7 mouse cellular contexts compared by ENCODE assay signal in the genomic region with DNA sequence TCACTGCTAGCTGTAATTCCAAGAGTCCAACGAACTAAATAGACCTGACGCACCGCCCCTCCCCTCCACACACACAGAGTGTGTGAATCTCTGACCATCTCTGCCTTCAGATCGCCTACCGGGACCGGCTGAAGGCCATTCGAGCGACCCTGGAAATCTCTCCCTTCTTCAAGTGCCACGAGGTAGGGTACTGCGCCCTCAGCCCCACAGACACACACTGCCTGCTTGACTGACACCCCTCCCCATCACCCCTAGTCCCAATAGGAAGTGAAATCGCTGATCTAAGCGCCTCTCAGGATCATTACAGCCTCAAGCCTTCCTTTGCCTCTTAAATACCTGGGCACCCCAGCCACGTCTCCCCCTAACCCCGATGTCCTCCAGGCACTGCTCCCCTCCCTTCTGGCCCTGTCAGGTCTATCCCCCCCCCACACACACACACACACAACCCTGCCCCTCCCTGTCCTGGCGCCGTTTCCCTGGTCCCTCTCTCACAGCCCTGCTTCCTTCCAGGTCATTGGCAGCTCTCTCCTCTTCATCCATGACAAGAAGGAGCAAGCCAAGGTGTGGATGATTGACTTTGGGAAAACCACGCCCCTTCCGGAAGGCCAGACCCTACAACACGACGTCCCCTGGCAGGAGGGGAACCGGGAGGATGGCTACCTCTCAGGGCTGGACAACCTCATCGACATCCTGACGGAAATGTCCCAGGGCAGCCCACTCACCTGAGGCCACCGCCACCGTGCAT.
A peak's percentile ranks its signal among the peaks of the same experiment; 100 is the strongest.
DNase-seq lines count a peak whose midpoint lies in the region; ATAC-seq lines count a peak whose summit lies in the region.

No protein-coding gene starts in this region.

- 0 out of 2 replicates have a peak, but pooled peaks have one; percentile 6 for ATAC-seq in kidney, embryonic 15.5 days (replicated peaks; ENCODE audit: low FRiP score)
- peak; percentile 10 for ATAC-seq in forebrain, embryonic 16.5 days
- peak; percentile 41 for ATAC-seq in midbrain, embryonic 15.5 days (replicated peaks)

- whole genome bisulfite sequencing in kidney, embryonic 15.5 days, result 60% methylated on average over 25 of the region's 25 CpGs
- 55% methylated on average over 25 of the region's 25 CpGs for WGBS in forebrain, embryonic 16.5 days
- 49% methylated on average over 25 of the region's 25 CpGs for WGBS in midbrain, embryonic 15.5 days

- no peaks in the 10 kb centered on the region for H3K27me3 ChIP-seq in kidney, embryonic 15.5 days
- H3K27me3 ChIP-seq in forebrain, embryonic 16.5 days (replicated peaks; ENCODE audit: control insufficient read depth, insufficient read depth, low read length), result no peaks in the 10 kb centered on the region
- H3K27me3 ChIP-seq in midbrain, embryonic 15.5 days (replicated peaks), result no peaks in the 10 kb centered on the region

- no peak overlapping the region for H3K4me2 ChIP-seq in kidney, embryonic 15.5 days
- H3K4me2 ChIP-seq in forebrain, embryonic 16.5 days (ENCODE audit: low read length), result no peak overlapping the region; the same call in 1 of the 2 replicates
- H3K4me2 ChIP-seq in midbrain, embryonic 15.5 days, result peak overlapping the region; percentile 33

- H3K4me1 ChIP-seq in kidney, embryonic 15.5 days, result peaks cover 50% of the 10 kb centered on the region
- H3K4me1 ChIP-seq in forebrain, embryonic 16.5 days (replicated peaks; ENCODE audit: control insufficient read depth, insufficient read depth, low read length), result peaks cover 6% of the 10 kb centered on the region
- peaks cover 28% of the 10 kb centered on the region for H3K4me1 ChIP-seq in midbrain, embryonic 15.5 days

- no peaks in the 10 kb centered on the region for H3K9me3 ChIP-seq in kidney, embryonic 15.5 days (replicated peaks)
- H3K9me3 ChIP-seq in forebrain, embryonic 16.5 days (ENCODE audit: control insufficient read depth, low read length), result no peaks in the 10 kb centered on the region
- no peaks in the 10 kb centered on the region for H3K9me3 ChIP-seq in midbrain, embryonic 15.5 days

- H3K4me3 ChIP-seq in kidney, embryonic 15.5 days (replicated peaks), result no peak overlapping the region
- no peak overlapping the region for H3K4me3 ChIP-seq in forebrain, embryonic 16.5 days (replicated peaks; ENCODE audit: low read length)
- no peak overlapping the region for H3K4me3 ChIP-seq in midbrain, embryonic 15.5 days

- H3K27ac ChIP-seq in kidney, embryonic 15.5 days, result peak overlapping the region; percentile 15; the same call in 1 of the 2 replicates
- no peak overlapping the region for H3K27ac ChIP-seq in forebrain, embryonic 16.5 days (ENCODE audit: low read length)
- peak overlapping the region; percentile 73 for H3K27ac ChIP-seq in midbrain, embryonic 15.5 days

- no peak for DNase-seq in kidney, adult 9 months
- peak; percentile 50 for DNase-seq in ZHBTc4 (ENCODE audit: low read depth, low spot score)
- no peak for DNase-seq in ovary, adult 18-20 months (ENCODE audit: low spot score)
- DNase-seq in gastrocnemius, adult 18-20 months (ENCODE audit: low spot score), result no peak

- H3K36me3 ChIP-seq in kidney, embryonic 15.5 days, result peaks cover 27% of the 10 kb centered on the region
- no peaks in the 10 kb centered on the region for H3K36me3 ChIP-seq in forebrain, embryonic 16.5 days (ENCODE audit: control insufficient read depth, insufficient read depth)
- no peaks in the 10 kb centered on the region for H3K36me3 ChIP-seq in midbrain, embryonic 15.5 days (replicated peaks)

- no peak overlapping the region for H3K9ac ChIP-seq in kidney, embryonic 15.5 days
- no peak overlapping the region; the same call in 1 of the 2 replicates for H3K9ac ChIP-seq in forebrain, embryonic 16.5 days (replicated peaks; ENCODE audit: low read depth, low read length)
- no peak overlapping the region for H3K9ac ChIP-seq in midbrain, embryonic 15.5 days
